Mouse (Mus musculus): ENCODE measurements around the gene 1700019D03Rik. TPM values are rescaled to one million over a fixed set of nuclear protein-coding genes. Genes with fewer than 3 reads are reported as not detected.

Gene 1700019D03Rik
- total and polyA plus RNA-seq, 2 experiments from 2014 or later, result 5.5 to 6.4 TPM

DNA sequence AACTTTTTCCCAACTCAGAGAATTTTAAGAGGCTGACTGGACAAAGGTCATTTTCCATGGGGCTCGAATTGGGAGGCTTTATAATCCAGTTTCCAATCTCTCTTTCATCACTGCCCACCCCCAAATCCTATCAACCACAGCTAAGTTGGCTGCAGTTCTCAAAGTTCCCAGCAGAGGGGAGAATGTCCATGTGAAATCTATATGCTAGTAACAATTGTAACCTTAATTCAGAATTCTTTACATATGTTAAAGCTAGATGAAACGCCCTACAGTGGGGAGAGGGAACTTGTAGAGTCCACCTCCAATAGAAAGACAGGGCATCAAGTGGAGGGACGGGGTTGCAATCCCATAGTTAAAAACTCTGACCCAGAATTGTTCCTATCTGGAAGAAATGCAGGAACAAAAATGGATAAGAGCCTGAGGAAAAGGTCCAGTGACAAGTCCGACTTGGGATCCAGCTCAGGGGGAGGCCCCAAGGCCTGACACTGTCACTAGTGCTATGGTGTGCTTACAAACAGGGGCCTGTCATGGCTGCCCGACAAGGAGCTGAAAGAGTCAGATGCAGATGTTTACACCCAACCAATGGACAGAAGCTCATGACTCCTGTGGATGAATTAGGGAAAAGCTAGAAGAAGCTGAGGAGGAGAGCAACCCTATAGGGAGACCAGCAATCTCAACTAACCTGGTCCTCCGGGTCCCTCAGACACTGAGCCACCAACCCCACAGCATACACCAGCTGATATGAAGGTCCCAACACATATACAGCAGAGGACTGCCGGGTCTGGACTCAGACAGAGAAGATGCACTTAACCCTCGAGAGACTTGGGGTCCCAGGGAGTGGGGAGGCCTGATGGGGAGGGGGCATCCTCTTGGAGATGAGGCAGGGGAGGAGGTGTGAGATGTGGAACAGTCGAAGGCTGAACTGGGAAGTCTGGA, 33.4 kb upstream of the 1700019D03Rik start:
- peak; percentile 81 for TF ChIP-seq CTCF (IDR thresholded peaks at IDR 0.05; ENCODE audit: low read depth)
- H3K36me3 ChIP-seq (ENCODE audit: insufficient read depth, low read length), result no peaks in the 10 kb centered on the region
- H3K4me2 ChIP-seq (ENCODE audit: low read depth, low read length), result no peak overlapping the region
- ATAC-seq (peak; percentile 72), DNase-seq (ENCODE audit: low spot score) (peak; percentile 83)
- WGBS, result 45% methylated on average over 9 of the region's 9 CpGs
- H3K4me3 ChIP-seq (ENCODE audit: low read length), result no peak overlapping the region
- H3K9ac ChIP-seq (replicated peaks; ENCODE audit: low read length), result no peak overlapping the region
- no peak overlapping the region for H3K27ac ChIP-seq
- no peaks in the 10 kb centered on the region for H3K27me3 ChIP-seq (ENCODE audit: insufficient read depth, low read length)
- H3K9me3 ChIP-seq (ENCODE audit: low read length), result no peaks in the 10 kb centered on the region
- H3K4me1 ChIP-seq (ENCODE audit: insufficient read depth, low read length), result no peaks in the 10 kb centered on the region

DNA sequence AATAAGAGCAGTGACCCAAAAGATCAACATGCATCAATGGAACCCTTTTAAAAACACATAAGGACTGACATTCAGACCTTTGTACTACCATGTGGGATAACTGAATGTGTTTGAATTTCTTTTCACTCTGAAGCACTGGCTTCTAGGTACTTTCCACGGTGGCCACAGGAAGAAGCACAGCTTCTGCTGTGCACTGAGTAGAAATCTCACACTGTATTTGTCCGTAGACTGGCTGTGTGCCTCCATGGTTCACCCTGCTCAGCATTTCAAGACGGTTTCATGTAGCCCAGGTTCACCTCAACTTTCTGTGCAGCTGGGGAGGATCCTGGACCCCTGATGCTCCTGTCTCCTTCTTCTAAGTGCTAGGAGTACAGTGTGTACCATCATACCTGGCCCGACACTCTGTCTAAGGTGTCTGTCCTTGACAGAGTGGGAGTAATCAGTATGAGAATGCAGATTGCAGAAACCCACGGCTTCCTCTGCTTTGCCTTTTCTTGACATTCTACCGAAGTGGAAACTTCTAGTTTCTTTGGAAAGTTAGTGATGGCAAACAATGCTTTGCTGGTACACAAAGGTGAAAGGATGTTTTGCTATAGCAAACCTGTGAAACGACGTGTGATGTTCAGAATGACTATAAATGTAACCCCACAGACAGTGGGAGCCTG, 29.9 kb upstream of the 1700019D03Rik start:
- Histone ChIP-seq H3K9me3 (ENCODE audit: low read length) (no peaks in the 10 kb centered on the region), H3K4me3 (ENCODE audit: low read length) (no peak overlapping the region), H3K36me3 (ENCODE audit: insufficient read depth, low read length) (no peaks in the 10 kb centered on the region), H3K9ac (replicated peaks; ENCODE audit: low read length) (no peak overlapping the region), H3K27ac (no peak overlapping the region), H3K27me3 (ENCODE audit: insufficient read depth, low read length) (no peaks in the 10 kb centered on the region), H3K4me2 (ENCODE audit: low read depth, low read length) (no peak overlapping the region), H3K4me1 (ENCODE audit: insufficient read depth, low read length) (no peaks in the 10 kb centered on the region)
- TF ChIP-seq CTCF (IDR thresholded peaks at IDR 0.05; ENCODE audit: low read depth), result no peak
- no peak for DNase-seq (ENCODE audit: low spot score)
- 81% methylated on average over 8 of the region's 8 CpGs for WGBS
- no peak for ATAC-seq

DNA sequence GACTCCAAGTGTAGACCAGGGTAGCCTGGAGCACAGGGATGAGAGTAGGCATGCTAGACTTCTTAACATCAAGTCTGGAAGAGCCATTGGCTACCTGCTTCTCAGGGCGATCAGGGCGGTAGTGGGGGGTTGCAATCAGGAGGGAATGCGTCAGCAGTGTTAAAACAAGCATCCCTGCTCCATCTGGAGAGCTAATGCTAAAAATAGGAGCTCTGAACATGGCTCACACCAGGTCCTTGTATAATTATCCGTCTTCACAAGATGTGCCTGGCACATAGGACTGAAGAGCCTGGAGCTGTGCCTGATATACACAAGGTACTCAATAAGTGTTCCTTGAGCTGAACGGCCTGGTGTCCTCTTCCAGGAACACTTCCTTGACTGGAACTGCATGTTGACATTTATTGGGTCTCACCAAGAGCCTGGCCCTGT, 17.5 kb upstream of the 1700019D03Rik start:
- no peaks in the 10 kb centered on the region for H3K36me3 ChIP-seq (ENCODE audit: insufficient read depth, low read length)
- no peak for DNase-seq (ENCODE audit: low spot score)
- H3K4me3 ChIP-seq (ENCODE audit: low read length), result no peak overlapping the region
- no peak overlapping the region for H3K9ac ChIP-seq (replicated peaks; ENCODE audit: low read length)
- H3K9me3 ChIP-seq (ENCODE audit: low read length), result no peaks in the 10 kb centered on the region
- no peaks in the 10 kb centered on the region for H3K4me1 ChIP-seq (ENCODE audit: insufficient read depth, low read length)
- no peaks in the 10 kb centered on the region for H3K27me3 ChIP-seq (ENCODE audit: insufficient read depth, low read length)
- no peak overlapping the region for H3K27ac ChIP-seq
- ATAC-seq, result no peak
- 86% methylated on average over 5 of the region's 5 CpGs for WGBS
- H3K4me2 ChIP-seq (ENCODE audit: low read depth, low read length), result no peak overlapping the region
- TF ChIP-seq CTCF (IDR thresholded peaks at IDR 0.05; ENCODE audit: low read depth), result no peak

DNA sequence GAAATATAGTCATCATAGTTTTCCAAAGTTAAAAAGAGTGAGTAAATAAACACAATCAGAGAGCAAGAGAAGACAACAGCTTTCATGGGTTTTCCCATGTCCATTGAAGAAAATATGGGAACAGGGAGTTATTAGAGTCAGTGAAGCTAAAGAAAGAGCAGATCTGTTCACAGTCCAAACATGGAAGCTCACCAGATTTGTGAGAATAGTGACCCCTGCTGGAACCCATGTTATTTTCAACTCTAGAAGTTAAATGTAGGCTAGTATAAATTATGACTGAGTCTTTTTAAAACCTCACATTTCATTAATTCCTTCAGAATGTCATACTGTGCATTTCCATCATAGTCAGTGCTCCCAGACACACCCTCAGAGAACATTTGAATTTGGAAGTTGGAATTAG, 12.6 kb upstream of the 1700019D03Rik start:
- Histone ChIP-seq H3K4me3 (ENCODE audit: low read length) (no peak overlapping the region), H3K4me2 (ENCODE audit: low read depth, low read length) (no peak overlapping the region), H3K36me3 (ENCODE audit: insufficient read depth, low read length) (no peaks in the 10 kb centered on the region), H3K27ac (no peak overlapping the region), H3K9me3 (ENCODE audit: low read length) (no peaks in the 10 kb centered on the region), H3K27me3 (ENCODE audit: insufficient read depth, low read length) (no peaks in the 10 kb centered on the region), H3K9ac (replicated peaks; ENCODE audit: low read length) (no peak overlapping the region), H3K4me1 (ENCODE audit: insufficient read depth, low read length) (no peaks in the 10 kb centered on the region)
- TF ChIP-seq CTCF (IDR thresholded peaks at IDR 0.05; ENCODE audit: low read depth), result peak; percentile 59
- DNase-seq (ENCODE audit: low spot score) (peak; percentile 80), ATAC-seq (peak; percentile 59; the same call in 1 of the 2 replicates)

DNA sequence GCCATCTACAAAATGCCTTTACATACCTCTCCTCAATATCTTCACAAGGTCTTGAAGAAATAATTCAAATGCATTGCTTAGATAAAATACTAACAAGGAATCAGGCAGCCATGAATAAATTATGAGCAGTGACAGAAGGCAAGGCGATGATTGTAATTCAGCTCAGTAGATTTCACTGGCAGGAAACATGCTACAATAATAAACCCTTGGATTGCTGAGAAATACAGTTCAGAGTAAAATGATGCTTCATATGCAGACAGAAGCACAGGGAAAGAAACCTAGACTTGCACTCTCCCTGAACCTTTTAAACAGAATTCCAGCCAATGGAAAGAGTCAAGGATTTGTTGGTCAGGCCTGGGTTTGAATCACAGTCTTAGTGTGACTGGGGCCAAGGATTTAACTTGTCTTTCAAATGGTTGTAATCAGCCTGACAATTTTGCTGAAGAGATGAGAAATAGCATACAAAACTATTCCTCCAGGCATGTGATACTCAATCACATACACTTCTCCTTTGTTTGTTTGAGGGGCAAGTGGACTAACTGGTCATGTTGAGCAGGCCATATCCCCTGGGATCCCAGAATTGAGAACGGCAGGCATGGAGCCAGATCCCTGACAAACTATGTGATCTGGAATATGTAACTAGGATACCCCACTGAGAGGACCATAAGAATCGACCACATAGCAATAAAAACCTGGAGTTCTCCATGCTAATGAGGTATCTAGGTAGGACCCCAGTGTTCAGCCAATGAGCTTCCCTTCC, 1.1 kb downstream of the 1700019D03Rik start:
- Histone ChIP-seq H3K27ac (no peak overlapping the region), H3K4me2 (ENCODE audit: low read depth, low read length) (no peak overlapping the region), H3K9ac (replicated peaks; ENCODE audit: low read length) (no peak overlapping the region), H3K4me3 (ENCODE audit: low read length) (no peak overlapping the region), H3K9me3 (ENCODE audit: low read length) (no peaks in the 10 kb centered on the region), H3K4me1 (ENCODE audit: insufficient read depth, low read length) (0 out of 2 replicates have a peak, but pooled peaks cover 3% of the 10 kb centered on the region), H3K36me3 (ENCODE audit: insufficient read depth, low read length) (no peaks in the 10 kb centered on the region), H3K27me3 (ENCODE audit: insufficient read depth, low read length) (no peaks in the 10 kb centered on the region)
- WGBS, result 41% methylated on average over 3 of the region's 3 CpGs
- no peak for DNase-seq (ENCODE audit: low spot score)
- no peak for ATAC-seq
- no peak for TF ChIP-seq CTCF (IDR thresholded peaks at IDR 0.05; ENCODE audit: low read depth)

DNA sequence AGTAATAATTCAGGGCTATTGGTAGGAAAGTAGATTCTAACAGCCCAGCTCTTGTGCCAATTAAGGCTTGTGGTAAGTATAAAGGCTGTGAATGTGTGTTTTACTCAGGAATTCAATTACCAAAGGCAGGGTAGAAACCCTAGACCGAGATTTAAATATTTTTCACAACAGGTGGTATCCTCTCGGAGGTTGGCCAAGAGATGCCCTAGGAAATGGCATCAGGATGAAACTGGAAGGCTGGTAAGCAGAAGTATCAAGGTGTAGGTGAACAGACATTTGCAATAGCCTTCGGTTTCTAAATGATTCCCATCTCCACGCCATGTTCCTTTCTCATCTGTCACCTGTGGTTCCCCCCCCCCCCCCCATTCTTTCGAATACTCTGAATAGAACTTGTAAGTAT, 4.4 kb downstream of the 1700019D03Rik start:
- Histone ChIP-seq H3K27ac (no peak overlapping the region), H3K9me3 (ENCODE audit: low read length) (no peaks in the 10 kb centered on the region), H3K4me1 (ENCODE audit: insufficient read depth, low read length) (0 out of 2 replicates have a peak, but pooled peaks cover 3% of the 10 kb centered on the region), H3K9ac (replicated peaks; ENCODE audit: low read length) (no peak overlapping the region), H3K27me3 (ENCODE audit: insufficient read depth, low read length) (no peaks in the 10 kb centered on the region), H3K4me2 (ENCODE audit: low read depth, low read length) (no peak overlapping the region), H3K36me3 (ENCODE audit: insufficient read depth, low read length) (no peaks in the 10 kb centered on the region), H3K4me3 (ENCODE audit: low read length) (no peak overlapping the region)
- no peak for TF ChIP-seq CTCF (IDR thresholded peaks at IDR 0.05; ENCODE audit: low read depth)
- whole genome bisulfite sequencing, result 48% methylated on average over 5 of the region's 5 CpGs
- DNase-seq (ENCODE audit: low spot score) (no peak), ATAC-seq (no peak)

Measured in hindbrain, postnatal 0 days (tissue).